Mouse (Mus musculus) liver, adult 2 months (tissue): Measurements from ENCODE around the gene Cenpp.

Experiments used
- CTCF ChIP-seq: fragments of 200-500 bp; IDR thresholded peaks from 2 replicates; pipeline ENCODE4 v1.5.1; 2011; ENCODE audit warnings: low read depth, low read length, control low read depth
- POLR2A ChIP-seq: fragments of 200-500 bp; IDR thresholded peaks from 2 replicates; pipeline ENCODE4 v1.6.1; 2011; ENCODE audit warnings: low read length, control low read depth; ENCODE audit not compliant: insufficient read depth; ENCODE audit errors: extremely low read depth

DNA sequence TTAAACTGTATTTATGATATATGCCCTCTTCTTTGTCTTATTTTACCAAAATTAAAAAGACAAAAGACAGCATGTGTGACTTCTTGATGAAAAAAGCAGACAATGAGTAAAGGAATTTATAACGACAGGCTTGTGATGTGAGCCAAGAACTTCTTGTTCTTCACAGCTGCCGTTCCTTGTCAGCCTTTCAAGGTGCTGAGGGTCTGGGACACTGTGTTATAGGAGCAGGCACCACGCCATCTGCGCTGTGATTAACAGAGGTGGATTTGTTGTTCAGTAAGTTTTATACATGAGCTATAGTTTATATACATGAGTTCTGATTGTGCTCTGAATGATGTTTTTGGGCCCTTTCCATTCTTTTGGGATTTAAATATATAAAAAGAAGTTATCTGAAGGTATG, 173.2 kb downstream of the Cenpp start:
- TF ChIP-seq CTCF (no peak), POLR2A (no peak)
